Mouse (Mus musculus) neural tube, embryonic 14.5 days (tissue): ENCODE data around the gene Cep295nl. TPM values are rescaled to one million over a fixed set of nuclear protein-coding genes. Genes with fewer than 3 reads are reported as not detected.
"Not testable (repeated sequence)": the region's sequence is repeated elsewhere in the genome, so short reads cannot be mapped to it uniquely, and the experiment has no call there.

Experiments used
- ATAC-seq: fragments of 200-750 bp; cut with Nextera tagmentation; 2 replicates; pipeline ENCODE4 v1.8.0; 2017; ENCODE audit warnings: low read depth, mild to moderate bottlenecking, moderate TSS enrichment, moderate library complexity
- H3K27ac ChIP-seq: fragments of 300-500 bp; sonication (generic); 2 replicates; pipeline ENCODE4 v1.5.1; 2014; ENCODE audit warnings: low read depth, mild to moderate bottlenecking, control low read depth, low read length, moderate library complexity, mixed read lengths
- H3K27me3 ChIP-seq: fragments of 300-500 bp; sonication (generic); 2 replicates; pipeline ENCODE4 v1.6.1; 2014; ENCODE audit warnings: low read length; ENCODE audit not compliant: control insufficient read depth, insufficient read depth
- H3K36me3 ChIP-seq: fragments of 300-500 bp; sonication (generic); 2 replicates; pipeline ENCODE4 v1.6.1; 2014; ENCODE audit warnings: low read length, mixed read lengths; ENCODE audit not compliant: control insufficient read depth, insufficient read depth
- H3K4me1 ChIP-seq: fragments of 300-500 bp; sonication (generic); 2 replicates; pipeline ENCODE4 v1.6.1; 2014; ENCODE audit warnings: low read length; ENCODE audit not compliant: control insufficient read depth, insufficient read depth
- H3K4me2 ChIP-seq: fragments of 300-500 bp; sonication (generic); 2 replicates; pipeline ENCODE4 v1.6.1; 2014; ENCODE audit warnings: mild to moderate bottlenecking, low read depth, low read length, control low read depth
- H3K4me3 ChIP-seq: fragments of 300-500 bp; sonication (generic); 2 replicates; pipeline ENCODE4 v1.5.1; 2014; ENCODE audit warnings: low read depth, low read length, control low read depth, mixed read lengths
- H3K9ac ChIP-seq: fragments of 300-500 bp; sonication (generic); replicated peaks from 2 replicates; pipeline ENCODE4 v1.6.1; 2014; ENCODE audit warnings: low read depth, mild to moderate bottlenecking, control low read depth, low read length, mixed read lengths
- H3K9me3 ChIP-seq: fragments of 300-500 bp; sonication (generic); 2 replicates; pipeline ENCODE4 v1.6.1; 2016; ENCODE audit warnings: low read length; ENCODE audit not compliant: control insufficient read depth
- WGBS: fragments of 180-500 bp; shearing (Covaris S2); extraction: QIAGEN DNeasy Blood & Tissue Kit; methylation state at CpG from one replicate; pipeline ENCODE4 v1.1.7; 2014; 5-methylcytosine and 5-hydroxymethylcytosine counted together
- polyA plus RNA-seq: library from polyadenylated mRNA; unstranded; fragments of >200 nt; fragmentation: Nextera tagmentation; extraction: Ambion mirVana; gene quantifications from 2 replicates; pipeline ENCODE4 v1.2.1, GENCODE M21; 2014

Gene Cep295nl
- polyA plus RNA-seq, 1 experiment from 2014 or later, result 0.31 TPM

GRCm38 (mm10) chr11:118321971-118322370 lies 20.3 kb downstream of the Cep295nl start:
- H3K9ac ChIP-seq, result no peak overlapping the region
- peaks cover 12% of the 10 kb centered on the region for H3K4me1 ChIP-seq
- ATAC-seq, result no peak
- H3K27ac ChIP-seq, result no peak overlapping the region
- H3K27me3 ChIP-seq, result no peaks in the 10 kb centered on the region
- 73% methylated on average over 4 of the region's 4 CpGs for WGBS
- no peak overlapping the region for H3K4me2 ChIP-seq
- H3K4me3 ChIP-seq, result no peak overlapping the region
- no peaks in the 10 kb centered on the region for H3K9me3 ChIP-seq
- H3K36me3 ChIP-seq, result peaks cover 9% of the 10 kb centered on the region; the same call in 1 of the 2 replicates

GRCm38 (mm10) chr11:118321500-118321899 lies 20.8 kb downstream of the Cep295nl start:
- Histone ChIP-seq H3K4me2 (no peak overlapping the region), H3K27me3 (no peaks in the 10 kb centered on the region), H3K4me3 (no peak overlapping the region), H3K27ac (peak overlapping the region; percentile 16; the same call in 1 of the 2 replicates), H3K36me3 (peaks cover 9% of the 10 kb centered on the region; the same call in 1 of the 2 replicates), H3K4me1 (peaks cover 8% of the 10 kb centered on the region), H3K9ac (no peak overlapping the region), H3K9me3 (no peaks in the 10 kb centered on the region)
- ATAC-seq, result 0 out of 2 replicates have a peak, but pooled peaks have one; percentile 53
- WGBS, result 57% methylated on average over 7 of the region's 7 CpGs

GRCm38 (mm10) chr11:118318678-118319077 lies 23.6 kb downstream of the Cep295nl start:
- Histone ChIP-seq H3K36me3 (peaks cover 9% of the 10 kb centered on the region; the same call in 1 of the 2 replicates), H3K9ac (no peak overlapping the region), H3K27me3 (no peaks in the 10 kb centered on the region), H3K4me3 (no peak overlapping the region), H3K4me2 (no peak overlapping the region), H3K9me3 (no peaks in the 10 kb centered on the region), H3K27ac (no peak overlapping the region), H3K4me1 (peaks cover 8% of the 10 kb centered on the region; the same call in 1 of the 2 replicates)
- 62% methylated on average over 5 of the region's 5 CpGs for WGBS
- no peak for ATAC-seq

GRCm38 (mm10) chr11:118317129-118317528 lies 25.2 kb downstream of the Cep295nl start:
- Histone ChIP-seq H3K36me3 (peaks cover 9% of the 10 kb centered on the region; the same call in 1 of the 2 replicates), H3K4me2 (no peak overlapping the region), H3K27ac (no peak overlapping the region), H3K4me1 (peaks cover 8% of the 10 kb centered on the region; the same call in 1 of the 2 replicates), H3K4me3 (no peak overlapping the region), H3K27me3 (no peaks in the 10 kb centered on the region), H3K9ac (no peak overlapping the region), H3K9me3 (no peaks in the 10 kb centered on the region)
- WGBS, result 31% methylated on average over 7 of the region's 7 CpGs
- ATAC-seq, result peak; percentile 58; the same call in 1 of the 2 replicates

GRCm38 (mm10) chr11:118316231-118316806 lies 26.0 kb downstream of the Cep295nl start:
- Histone ChIP-seq H3K9me3 (no peaks in the 10 kb centered on the region), H3K36me3 (peaks cover 9% of the 10 kb centered on the region; the same call in 1 of the 2 replicates), H3K4me3 (no peak overlapping the region), H3K4me2 (no peak overlapping the region), H3K4me1 (peaks cover 1% of the 10 kb centered on the region; the same call in 1 of the 2 replicates), H3K9ac (no peak overlapping the region), H3K27me3 (no peaks in the 10 kb centered on the region), H3K27ac (no peak overlapping the region)
- 90% methylated on average over 8 of the region's 8 CpGs for WGBS
- ATAC-seq, result no peak

- Histone ChIP-seq H3K9ac (no peak overlapping the region), H3K4me2 (no peak overlapping the region), H3K9me3 (no peaks in the 10 kb centered on the region), H3K4me3 (no peak overlapping the region), H3K4me1 (no peaks in the 10 kb centered on the region), H3K27ac (no peak overlapping the region), H3K36me3 (peaks cover 9% of the 10 kb centered on the region; the same call in 1 of the 2 replicates), H3K27me3 (no peaks in the 10 kb centered on the region)
- 90% methylated on average over 6 of the region's 6 CpGs for WGBS
- no peak for ATAC-seq
These were observed 30.1 kb downstream of the Cep295nl start for GRCm38 (mm10) chr11:118312132-118312723.

GRCm38 (mm10) chr11:118307962-118308361 lies 34.3 kb downstream of the Cep295nl start:
- not testable (repeated sequence) for H3K27ac ChIP-seq, H3K36me3 ChIP-seq, H3K4me1 ChIP-seq, H3K4me3 ChIP-seq, H3K27me3 ChIP-seq, H3K9ac ChIP-seq, H3K4me2 ChIP-seq, ATAC-seq, H3K9me3 ChIP-seq
- 87% methylated on average over 2 of the region's 2 CpGs for WGBS

- ATAC-seq, H3K4me2 ChIP-seq, H3K27me3 ChIP-seq, H3K4me3 ChIP-seq, H3K9me3 ChIP-seq, H3K9ac ChIP-seq, H3K4me1 ChIP-seq, H3K36me3 ChIP-seq, H3K27ac ChIP-seq: not testable (repeated sequence)
- 92% methylated on average over 4 of the region's 4 CpGs for WGBS
These were observed 38.3 kb downstream of the Cep295nl start for GRCm38 (mm10) chr11:118303959-118304358.

GRCm38 (mm10) chr11:118298810-118299209 lies 43.5 kb downstream of the Cep295nl start:
- no peak overlapping the region for H3K27ac ChIP-seq
- no peaks in the 10 kb centered on the region for H3K4me1 ChIP-seq
- no peaks in the 10 kb centered on the region for H3K36me3 ChIP-seq
- H3K27me3 ChIP-seq, result no peaks in the 10 kb centered on the region
- no peak overlapping the region for H3K4me2 ChIP-seq
- H3K9me3 ChIP-seq, result no peaks in the 10 kb centered on the region
- no peak for ATAC-seq
- WGBS, result 82% methylated on average over 2 of the region's 2 CpGs
- no peak overlapping the region for H3K4me3 ChIP-seq
- H3K9ac ChIP-seq, result no peak overlapping the region
